Mouse (Mus musculus): ENCODE measurements around the gene Dnah6.

- TF ChIP-seq POLR2A (IDR thresholded peaks at IDR 0.05; ENCODE audit: control insufficient read depth, low read depth, low read length), result no peak
- TF ChIP-seq CTCF (IDR thresholded peaks at IDR 0.05; ENCODE audit: control insufficient read depth, insufficient read depth, insufficient replicate concordance, low read depth, low read length), result no peak
Observed at GRCm38 (mm10) chr6:73249851-73250250, 28.4 kb upstream of the Dnah6 start.

All from testis, adult 2 months (tissue).